Mouse (Mus musculus): Measurements from ENCODE around the gene Eif3d. TPM values are rescaled to one million over a fixed set of nuclear protein-coding genes. Genes with fewer than 3 reads are reported as not detected.

Gene Eif3d
- polyA plus RNA-seq, 1 experiment from 2014 or later: 256 TPM

Other genes starting within 250 kb of the Eif3d start
- not detected in 2 replicates for gene Apol9b, start 241.8 kb downstream of the Eif3d start, polyA plus RNA-seq (2014; fragmentation: Nextera tagmentation; extraction: Ambion mirVana)
- gene Apol8, start 213.8 kb downstream of the Eif3d start, polyA plus RNA-seq (2014; fragmentation: Nextera tagmentation; extraction: Ambion mirVana): 0.11 and 0.34 TPM in 2 replicates
- gene Myh9, start 128.6 kb downstream of the Eif3d start, polyA plus RNA-seq (2014; fragmentation: Nextera tagmentation; extraction: Ambion mirVana): 16.4 and 19.6 TPM in 2 replicates
- gene Txn2, start 41.8 kb downstream of the Eif3d start, polyA plus RNA-seq (2014; fragmentation: Nextera tagmentation; extraction: Ambion mirVana): 242 and 255 TPM in 2 replicates
- 5.0 and 6.1 TPM in 2 replicates for gene Foxred2, start 14.1 kb downstream of the Eif3d start, polyA plus RNA-seq (2014; fragmentation: Nextera tagmentation; extraction: Ambion mirVana)
- 1.1 and 1.7 TPM in 2 replicates for gene Cacng2, start 149.2 kb upstream of the Eif3d start, polyA plus RNA-seq (2014; fragmentation: Nextera tagmentation; extraction: Ambion mirVana)
- gene Ift27, start 203.3 kb upstream of the Eif3d start, polyA plus RNA-seq (2014; fragmentation: Nextera tagmentation; extraction: Ambion mirVana): 138 and 148 TPM in 2 replicates
- not detected in 2 replicates for gene Pvalb, start 235.6 kb upstream of the Eif3d start, polyA plus RNA-seq (2014; fragmentation: Nextera tagmentation; extraction: Ambion mirVana)

Measured in midbrain, embryonic 11.5 days (tissue).